Mouse (Mus musculus): ENCODE measurements around the gene Cops7b.

DNA sequence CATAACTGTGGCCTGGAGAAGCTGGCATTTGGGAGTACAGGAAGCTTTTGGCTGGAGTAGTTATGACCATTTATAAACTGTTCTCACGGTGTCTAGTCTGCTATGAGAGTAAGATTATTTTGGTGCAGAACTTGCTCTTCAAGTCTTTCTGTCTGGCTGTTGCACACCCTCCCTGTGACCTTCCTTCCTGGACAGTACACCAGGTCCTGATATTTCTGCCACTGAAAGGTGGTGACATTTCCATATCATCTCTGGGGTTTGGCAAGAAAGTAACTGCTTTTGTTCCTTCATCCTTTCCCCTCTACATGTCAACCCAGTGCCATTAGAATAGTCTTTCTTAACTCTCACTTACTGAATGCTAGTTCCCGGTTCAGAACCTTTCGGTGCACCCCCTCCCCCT lies 23.5 kb upstream of the Cops7b start:
- TF ChIP-seq CTCF (IDR thresholded peaks at IDR 0.05; ENCODE audit: low read depth, low read length): no peak
- no peak for TF ChIP-seq POLR2A (IDR thresholded peaks at IDR 0.05; ENCODE audit: insufficient read depth, low read length)
- no peak for TF ChIP-seq EP300 (IDR thresholded peaks at IDR 0.05; ENCODE audit: insufficient read depth, low read depth, low read length)
